Mouse (Mus musculus) testis, postnatal 14 days (tissue): ENCODE results near the gene Nfat5.

ENCODE experiments used
- DNase-seq: peaks from one replicate; pipeline ENCODE4 v3.0.0; 2021; ENCODE audit warnings: low spot score

Gene Nfat5

DNA sequence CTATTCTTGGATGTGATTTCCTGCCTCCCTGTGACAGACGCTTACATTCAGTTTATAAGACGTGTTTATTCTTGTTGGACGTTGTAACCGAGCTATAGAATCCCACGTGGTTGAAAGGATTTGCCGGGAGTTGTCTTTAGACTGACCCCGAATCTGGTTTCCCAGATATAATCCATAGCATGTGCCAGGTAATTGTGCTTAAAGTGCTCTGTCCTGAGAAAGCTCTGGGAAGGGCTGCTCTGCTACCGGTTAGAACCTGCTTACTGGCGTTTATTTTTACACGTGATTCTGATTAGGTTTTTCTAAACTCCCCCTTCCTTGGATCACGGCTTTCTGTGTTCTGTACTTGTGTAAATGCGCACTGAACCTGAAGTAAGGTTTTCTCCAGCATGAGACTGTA is 104.4 kb downstream of the Nfat5 start:
- no peak for DNase-seq

DNA sequence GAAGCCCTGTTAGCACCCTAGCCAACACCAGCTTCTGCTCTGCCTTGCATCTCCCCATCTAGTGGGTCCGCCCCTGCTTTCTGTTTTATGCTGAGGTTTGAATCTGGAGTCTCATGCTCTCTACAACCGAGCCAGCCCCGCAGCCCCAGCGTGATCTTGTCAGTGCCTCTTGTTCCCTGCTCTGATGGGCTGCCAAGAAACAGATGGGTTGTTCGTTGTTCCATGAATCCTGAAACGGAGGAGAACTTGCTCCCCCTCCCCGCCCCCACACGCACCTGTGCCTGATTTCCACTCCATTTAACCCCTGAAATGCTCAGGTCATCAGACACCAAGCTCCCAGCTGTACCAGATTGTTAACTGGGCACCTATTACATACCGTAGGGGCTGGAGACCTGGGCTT is 106.2 kb downstream of the Nfat5 start:
- DNase-seq, result no peak

DNA sequence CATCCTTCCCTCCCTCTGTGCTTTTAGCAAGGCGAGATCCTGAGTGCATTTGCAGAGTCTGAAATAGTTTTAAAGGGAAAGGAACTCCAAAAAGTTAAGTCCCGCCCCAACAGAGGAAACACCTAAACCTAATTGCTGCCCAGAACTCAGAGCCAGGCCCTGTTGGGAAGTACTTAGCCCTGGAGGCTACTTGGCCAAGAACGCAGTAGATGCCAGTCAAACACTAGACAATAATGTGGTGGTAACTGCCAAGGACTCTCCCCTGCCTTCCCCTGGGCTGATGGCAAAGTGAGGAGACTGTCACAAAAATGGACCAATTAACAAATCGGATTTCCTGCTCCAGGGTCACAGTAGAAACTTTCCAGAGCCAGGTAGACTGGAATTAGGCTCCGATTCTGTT is 108.6 kb downstream of the Nfat5 start:
- DNase-seq, result no peak

DNA sequence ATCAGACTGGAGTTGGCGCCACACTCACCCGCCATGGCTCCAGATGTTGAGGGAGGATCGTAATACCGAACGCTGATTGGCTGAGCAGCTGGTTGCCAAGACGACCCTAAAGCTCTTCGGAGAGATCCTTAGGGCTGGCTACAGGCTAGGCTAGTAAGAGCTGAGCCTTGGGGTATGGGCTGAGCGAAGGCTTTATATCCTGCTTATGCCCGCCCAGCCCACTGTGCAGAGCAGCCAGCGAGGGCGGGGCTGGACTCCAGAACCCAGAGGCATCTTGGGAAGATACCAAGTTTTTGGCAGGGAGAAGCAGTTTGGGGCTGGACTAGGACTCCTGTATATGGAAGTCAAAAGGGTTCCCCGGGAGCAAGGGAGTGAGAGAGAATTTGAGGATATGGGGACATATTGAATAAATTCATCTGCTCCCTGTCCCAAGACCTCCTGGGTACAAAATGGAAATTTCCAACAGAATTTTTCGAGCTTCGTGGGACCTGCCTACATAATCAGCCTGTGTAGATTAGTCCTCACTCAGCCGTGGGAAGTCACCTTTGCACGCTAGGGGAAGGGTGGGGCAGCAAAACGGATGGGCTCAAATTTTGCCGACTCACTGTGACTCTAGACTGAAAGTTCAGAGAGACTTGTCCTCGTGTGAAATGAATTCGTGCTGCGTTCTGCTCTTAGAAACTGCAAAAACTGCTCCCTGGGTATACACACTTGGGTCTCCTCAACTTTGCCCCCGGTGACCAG is 109.9 kb downstream of the Nfat5 start, which contains the start of gene Nqo1:
Gene Nqo1, minus strand, starts transcription at position 169 of the 744 bp plus-strand sequence.
- peak; percentile 79 for DNase-seq

DNA sequence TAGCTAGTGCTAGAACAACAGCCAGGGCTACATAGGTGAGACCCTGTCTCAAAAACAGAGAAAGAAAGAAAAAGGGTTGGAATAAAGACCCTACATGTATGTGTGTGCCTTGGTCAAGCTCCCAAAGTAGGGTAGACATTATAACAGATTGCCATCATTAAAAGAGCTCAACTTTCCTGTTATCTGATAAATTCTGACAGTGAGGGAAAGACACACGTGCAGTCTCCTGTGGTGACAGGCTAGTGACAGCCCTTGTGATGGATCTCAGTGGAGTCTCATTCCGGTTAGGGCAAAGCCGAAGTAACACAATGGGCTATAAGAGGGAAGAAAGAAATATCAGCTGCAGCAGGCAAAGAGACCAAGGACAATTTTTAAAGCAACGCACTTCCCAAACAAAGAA is 110.8 kb downstream of the Nfat5 start:
- DNase-seq, result no peak

DNA sequence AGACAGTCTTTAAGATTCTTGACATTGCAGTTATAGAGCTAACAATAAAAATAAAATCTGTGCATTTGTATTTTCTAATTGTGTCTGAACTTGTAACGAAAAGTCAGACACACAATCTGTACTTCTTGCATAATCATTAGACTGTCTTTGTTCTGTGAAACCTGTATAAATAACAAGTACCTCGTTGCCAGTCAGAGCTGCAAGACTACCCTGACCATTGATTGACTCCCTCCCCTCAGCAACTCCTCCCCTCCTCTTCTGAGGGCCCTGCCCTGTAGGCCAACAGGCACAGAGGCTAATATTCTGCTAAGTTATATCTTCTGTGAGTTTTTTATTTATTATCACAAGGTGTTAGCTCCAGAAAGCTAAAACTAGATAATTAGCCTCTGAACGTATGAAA is 112.7 kb downstream of the Nfat5 start:
- no peak for DNase-seq

DNA sequence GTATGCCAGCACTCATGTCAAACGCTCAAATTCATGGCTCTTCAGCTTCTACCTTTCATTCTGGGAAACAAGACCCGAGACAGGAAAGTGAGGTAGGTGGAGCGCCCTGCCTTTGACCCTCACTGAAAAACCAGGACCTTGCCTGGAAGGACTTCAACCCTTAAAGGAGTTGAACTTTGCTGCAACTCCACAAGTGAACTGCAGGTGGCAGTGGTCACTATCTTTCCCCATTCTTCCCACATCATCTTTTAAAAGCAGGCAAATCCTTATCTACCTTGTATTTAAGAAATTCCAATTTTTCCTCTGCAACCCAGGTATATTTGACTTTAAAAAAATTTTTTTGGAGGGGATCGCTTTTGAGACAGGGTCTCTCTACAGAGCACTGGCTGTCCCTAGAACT is 118.1 kb downstream of the Nfat5 start:
- DNase-seq, result no peak

DNA sequence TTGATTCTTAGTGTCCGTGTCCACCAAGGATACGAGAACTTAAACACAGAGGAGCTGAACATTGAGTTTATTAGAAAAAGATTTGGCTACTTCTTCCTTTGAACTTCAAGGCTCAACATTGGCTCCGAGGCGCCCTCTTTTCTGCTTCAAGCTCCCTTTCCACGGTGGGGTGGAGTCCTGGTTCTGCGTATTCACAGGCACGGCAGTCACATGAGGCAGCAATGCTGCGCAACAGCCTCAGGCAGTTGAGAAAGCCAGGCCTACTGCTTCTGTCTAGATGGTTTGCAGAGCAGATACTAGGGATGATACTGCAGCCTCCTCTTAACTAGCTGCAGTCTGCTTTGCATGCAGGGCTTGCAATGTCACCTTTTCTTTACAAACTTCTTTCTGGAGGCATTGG is 119.3 kb downstream of the Nfat5 start:
- no peak for DNase-seq

DNA sequence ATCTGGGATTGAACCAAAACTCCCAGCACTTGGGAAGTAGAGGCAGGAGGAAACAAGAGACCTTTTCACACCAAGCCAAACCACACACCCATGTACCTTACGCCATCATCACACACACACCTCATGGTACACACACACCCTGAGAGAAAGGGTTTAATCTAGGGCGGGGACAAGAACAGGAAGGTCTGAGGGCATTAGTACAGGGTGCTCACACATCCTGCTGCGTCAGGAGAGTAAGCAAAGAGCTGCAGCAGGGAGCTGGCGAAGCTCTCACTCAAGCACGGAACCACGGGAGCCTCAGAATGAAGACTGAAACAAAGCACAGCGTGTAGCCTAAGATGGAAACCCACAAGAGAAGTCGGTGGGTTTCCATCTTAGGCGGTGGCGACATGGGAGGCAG is 120.6 kb downstream of the Nfat5 start:
- no peak for DNase-seq

DNA sequence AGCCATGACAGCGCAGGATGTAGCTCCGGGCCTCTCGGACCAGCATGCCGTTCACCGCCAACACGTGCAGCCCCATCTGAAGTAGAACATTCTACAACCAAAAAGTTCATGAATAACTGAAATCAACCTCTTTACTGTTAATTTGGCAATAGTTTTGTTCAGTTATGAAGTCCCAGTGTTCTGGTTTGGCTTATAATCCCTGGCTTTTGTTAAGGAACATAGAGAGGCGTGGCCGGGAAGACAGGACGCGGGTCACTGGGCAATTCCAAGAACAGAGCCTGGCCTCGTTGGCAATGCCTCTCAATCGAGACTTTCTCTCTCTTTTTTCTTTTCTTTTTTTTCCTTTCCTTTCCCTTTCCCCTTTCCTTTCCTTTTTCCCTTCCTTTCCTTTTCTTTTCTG is 123.7 kb downstream of the Nfat5 start:
- DNase-seq, result no peak

DNA sequence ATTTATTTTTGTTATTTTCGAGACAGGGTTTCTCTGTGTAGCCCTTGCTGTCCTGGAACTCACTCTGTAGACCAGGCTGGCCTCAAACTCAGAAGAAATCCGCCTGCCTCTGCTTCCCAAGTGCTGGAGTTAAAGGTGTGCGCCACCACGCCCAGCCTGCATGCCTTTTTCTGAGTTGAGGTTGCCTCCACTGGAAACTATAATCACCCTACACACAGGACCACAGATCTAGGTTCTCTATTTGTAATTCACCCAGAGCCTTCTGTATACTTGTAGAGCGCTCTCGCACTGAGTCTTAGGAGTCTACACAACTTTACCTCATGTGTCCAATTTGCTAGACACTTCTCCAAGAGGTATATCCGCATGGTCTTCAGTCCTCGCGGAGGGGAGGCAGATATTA is 130.9 kb downstream of the Nfat5 start:
- DNase-seq, result no peak

DNA sequence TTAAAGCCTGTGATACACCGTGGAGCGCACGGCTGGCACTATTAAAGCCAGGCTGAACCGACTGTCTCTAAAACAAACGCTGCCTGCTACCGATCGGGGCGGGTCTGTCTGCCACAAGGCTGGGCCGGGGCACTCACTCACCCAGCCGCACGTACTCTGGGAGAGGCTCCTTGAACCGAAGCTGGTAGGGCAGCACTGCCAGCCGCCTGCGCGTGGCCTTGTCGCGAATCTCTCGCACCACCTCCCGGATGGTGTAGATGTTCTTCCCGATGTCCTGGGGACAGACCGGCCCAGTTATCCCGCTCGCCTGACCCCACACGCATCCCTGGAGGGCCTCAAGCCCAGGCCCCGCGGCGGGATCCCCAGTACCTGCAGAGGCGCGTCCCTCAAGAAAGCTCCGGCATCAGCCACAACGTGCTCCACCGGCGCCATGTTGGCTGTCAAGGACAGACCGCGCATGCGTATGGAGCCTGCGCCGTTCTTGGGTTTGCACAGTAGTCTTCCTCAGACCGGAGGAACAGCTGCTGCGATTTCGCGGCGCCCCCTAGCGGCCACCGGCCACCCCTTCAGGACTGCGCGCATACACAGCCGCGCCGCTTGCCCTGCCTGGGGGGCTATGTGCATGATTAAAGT is 131.4 kb downstream of the Nfat5 start, which contains the start of gene Nob1:
Gene Nob1, minus strand, starts transcription at position 455 of the 633 bp plus-strand sequence.
- DNase-seq, result peak; percentile 97

DNA sequence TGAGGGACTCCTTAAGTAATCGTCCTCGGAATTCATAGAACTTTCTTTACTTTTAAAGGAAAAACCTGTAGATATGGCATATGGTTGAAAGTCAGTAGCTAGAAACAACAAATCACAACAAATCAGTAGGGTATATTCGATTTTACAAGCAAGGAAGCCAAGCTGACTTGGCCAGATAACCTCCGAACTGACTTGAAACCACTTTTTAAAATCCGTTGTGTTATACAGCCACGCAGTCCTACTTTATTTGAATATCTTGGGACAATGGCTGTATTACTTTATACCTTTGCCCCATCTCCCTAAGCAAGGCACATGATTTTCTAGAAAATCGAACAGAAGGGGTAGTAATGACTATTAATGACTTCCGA is 131.9 kb downstream of the Nfat5 start:
- DNase-seq, result no peak
